Mouse (Mus musculus): ENCODE results near the gene Gm38655. TPM values are rescaled to one million over a fixed set of nuclear protein-coding genes. Genes with fewer than 3 reads are reported as not detected.

The Gm38655 gene
- polyA plus RNA-seq, 1 experiment from 2014 or later, result not detected

Other genes starting within 250 kb of the Gm38655 start
- 84.7 and 86.0 TPM in 2 replicates for gene Mapk8ip3, start 238.5 kb downstream of the Gm38655 start, polyA plus RNA-seq (2016; fragmentation: Nextera tagmentation; extraction: Ambion mirVana)
- gene Jpt2, start 214.8 kb downstream of the Gm38655 start, polyA plus RNA-seq (2016; fragmentation: Nextera tagmentation; extraction: Ambion mirVana), result 210 and 212 TPM in 2 replicates
- 13.8 and 13.9 TPM in 2 replicates for gene Cramp1l, start 159.7 kb downstream of the Gm38655 start, polyA plus RNA-seq (2016; fragmentation: Nextera tagmentation; extraction: Ambion mirVana)
- 26.7 and 27.6 TPM in 2 replicates for gene Ift140, start 159.4 kb downstream of the Gm38655 start, polyA plus RNA-seq (2016; fragmentation: Nextera tagmentation; extraction: Ambion mirVana)
- gene Tmem204, start 91.9 kb downstream of the Gm38655 start, polyA plus RNA-seq (2016; fragmentation: Nextera tagmentation; extraction: Ambion mirVana), result 8.5 and 9.5 TPM in 2 replicates
- 42.5 and 43.2 TPM in 2 replicates for gene Telo2, start 59.5 kb downstream of the Gm38655 start, polyA plus RNA-seq (2016; fragmentation: Nextera tagmentation; extraction: Ambion mirVana)
- gene Ptx4, start 54.7 kb downstream of the Gm38655 start, polyA plus RNA-seq (2016; fragmentation: Nextera tagmentation; extraction: Ambion mirVana), result not detected in 2 replicates
- gene Clcn7, start 42.1 kb downstream of the Gm38655 start, polyA plus RNA-seq (2016; fragmentation: Nextera tagmentation; extraction: Ambion mirVana), result 24.4 and 26.9 TPM in 2 replicates
- gene Ccdc154, start 13.0 kb downstream of the Gm38655 start, polyA plus RNA-seq (2016; fragmentation: Nextera tagmentation; extraction: Ambion mirVana), result not detected in 2 replicates
- gene BC003965, start 9.1 kb upstream of the Gm38655 start, polyA plus RNA-seq (2016; fragmentation: Nextera tagmentation; extraction: Ambion mirVana), result 33.6 and 34.6 TPM in 2 replicates
- gene Unkl, start 12.9 kb upstream of the Gm38655 start, polyA plus RNA-seq (2016; fragmentation: Nextera tagmentation; extraction: Ambion mirVana), result 13.0 and 13.3 TPM in 2 replicates
- 59.4 and 59.5 TPM in 2 replicates for gene Gnptg, start 64.7 kb upstream of the Gm38655 start, polyA plus RNA-seq (2016; fragmentation: Nextera tagmentation; extraction: Ambion mirVana)
- gene Tsr3, start 64.7 kb upstream of the Gm38655 start, polyA plus RNA-seq (2016; fragmentation: Nextera tagmentation; extraction: Ambion mirVana), result 60.0 and 61.8 TPM in 2 replicates
- gene Baiap3, start 80.9 kb upstream of the Gm38655 start, polyA plus RNA-seq (2016; fragmentation: Nextera tagmentation; extraction: Ambion mirVana), result 5.5 and 5.9 TPM in 2 replicates
- 713 and 760 TPM in 2 replicates for gene Ube2i, start 99.2 kb upstream of the Gm38655 start, polyA plus RNA-seq (2016; fragmentation: Nextera tagmentation; extraction: Ambion mirVana)
- gene Prss34, start 122.9 kb upstream of the Gm38655 start, polyA plus RNA-seq (2016; fragmentation: Nextera tagmentation; extraction: Ambion mirVana), result not detected in 2 replicates
- gene Prss28, start 133.2 kb upstream of the Gm38655 start, polyA plus RNA-seq (2016; fragmentation: Nextera tagmentation; extraction: Ambion mirVana), result not detected in 2 replicates
- not detected in 2 replicates for gene Prss29, start 143.2 kb upstream of the Gm38655 start, polyA plus RNA-seq (2016; fragmentation: Nextera tagmentation; extraction: Ambion mirVana)
- not detected in 2 replicates for gene Tpsab1, start 170.1 kb upstream of the Gm38655 start, polyA plus RNA-seq (2016; fragmentation: Nextera tagmentation; extraction: Ambion mirVana)
- not detected in 2 replicates for gene Tpsb2, start 190.8 kb upstream of the Gm38655 start, polyA plus RNA-seq (2016; fragmentation: Nextera tagmentation; extraction: Ambion mirVana)
- 0.86 TPM in 1 of 2 replicates, not detected in the other for gene Tpsg1, start 193.8 kb upstream of the Gm38655 start, polyA plus RNA-seq (2016; fragmentation: Nextera tagmentation; extraction: Ambion mirVana)

Measured in hindbrain, embryonic 12.5 days (tissue).